Mouse (Mus musculus) bone marrow, adult 2 months (tissue): Measurements from ENCODE around the gene Slirp.

Source experiments
- CTCF ChIP-seq: fragments of 200-500 bp; IDR thresholded peaks from 2 replicates; pipeline ENCODE4 v1.5.1; 2011; ENCODE audit warnings: low read length, control low read depth; ENCODE audit not compliant: control insufficient read depth, insufficient read depth
- POLR2A ChIP-seq: fragments of 200-500 bp; IDR thresholded peaks from 2 replicates; pipeline ENCODE4 v1.6.1; 2011; ENCODE audit warnings: low read depth, mild to moderate bottlenecking, control low read depth, low read length, borderline replicate concordance; ENCODE audit not compliant: control insufficient read depth

GRCm38 (mm10) chr12:87397811-87398417, 45.8 kb upstream of the Slirp start:
- TF ChIP-seq CTCF (no peak), POLR2A (no peak)
